Mouse (Mus musculus) thymus, adult 2 months (tissue): ENCODE results near the gene Snapc1.

Experiments
- CTCF ChIP-seq: fragments of 200-500 bp; IDR thresholded peaks from 2 replicates; pipeline ENCODE4 v1.5.1; 2012; ENCODE audit warnings: mild to moderate bottlenecking, control low read depth, low read length, moderate library complexity, borderline replicate concordance; ENCODE audit not compliant: control insufficient read depth, poor library complexity, insufficient read depth; ENCODE audit errors: extremely low read depth
- POLR2A ChIP-seq: fragments of 200-500 bp; IDR thresholded peaks from 2 replicates; pipeline ENCODE4 v1.6.1; 2012; ENCODE audit warnings: mild to moderate bottlenecking, low read length, control low read depth, moderate library complexity; ENCODE audit not compliant: control insufficient read depth, poor library complexity, insufficient read depth; ENCODE audit errors: extremely low read depth

DNA sequence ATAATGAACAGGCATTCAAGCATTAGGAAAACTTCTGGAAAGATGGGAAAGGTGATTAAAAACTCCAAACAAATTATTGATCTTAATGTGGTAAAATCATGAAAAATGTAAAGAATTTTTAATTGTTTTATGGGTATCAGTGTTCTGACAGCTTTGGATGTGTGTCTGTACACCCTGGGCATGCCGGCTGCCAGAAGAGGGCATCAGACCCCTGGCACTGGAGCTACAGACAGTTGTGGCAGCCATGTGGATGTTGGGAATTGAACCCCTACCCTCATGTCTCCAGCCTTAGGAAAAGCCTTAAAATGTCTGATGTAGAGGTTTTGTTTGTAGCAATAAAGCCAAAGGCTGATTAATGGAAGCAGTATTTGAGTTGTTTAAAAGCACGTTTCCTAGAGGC, 60.6 kb downstream of the Snapc1 start:
- TF ChIP-seq POLR2A (no peak), CTCF (no peak)
